Mouse (Mus musculus) testis, adult 2 months (tissue): ENCODE measurements around the gene Rbfox2.

ENCODE experiments used
- CTCF ChIP-seq: fragments of 200-500 bp; IDR thresholded peaks from 2 replicates; pipeline ENCODE4 v1.5.1; 2012; ENCODE audit warnings: low read depth, mild to moderate bottlenecking, inconsistent platforms, low read length, moderate library complexity; ENCODE audit not compliant: control insufficient read depth, insufficient read depth, insufficient replicate concordance
- POLR2A ChIP-seq: fragments of 200-500 bp; IDR thresholded peaks from 2 replicates; pipeline ENCODE4 v1.6.1; 2012; ENCODE audit warnings: low read depth, mild to moderate bottlenecking, inconsistent platforms, low read length, moderate library complexity; ENCODE audit not compliant: control insufficient read depth

DNA sequence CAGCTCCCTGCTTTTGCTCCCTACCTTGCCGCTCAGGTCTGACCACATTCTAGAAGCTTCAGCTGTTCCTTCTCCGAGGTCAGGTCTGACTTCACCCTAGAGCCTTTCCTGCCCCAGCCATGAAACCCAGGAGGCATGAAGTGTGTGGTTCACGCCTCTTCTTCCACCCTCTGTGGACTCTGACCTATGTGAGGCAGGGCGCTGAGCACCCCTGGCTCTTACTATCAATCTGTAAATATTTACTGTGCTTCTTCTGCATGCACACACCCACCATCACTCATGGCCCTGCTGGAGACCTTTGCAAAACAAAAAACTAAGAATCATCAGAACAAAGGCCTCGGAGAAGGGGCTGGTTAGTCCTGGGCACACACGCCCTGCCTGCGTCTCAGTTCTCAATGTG is 31.6 kb upstream of the Rbfox2 start:
- no peak for TF ChIP-seq CTCF
- TF ChIP-seq POLR2A = no peak
